Mouse (Mus musculus): Measurements from ENCODE around the gene Retreg3.

Retreg3 gene

GRCm38 (mm10) chr11:101151063-101151462, 31.4 kb upstream of the Retreg3 start:
- in situ Hi-C loops (cut with MboI; ENCODE audit: low pct_unique_long_range_greater_than_20kb in 1 of 2, low sequenced_read_pairs in 2 of 2, unreplicated experiment in 1 of 2): no loop called here

DNA sequence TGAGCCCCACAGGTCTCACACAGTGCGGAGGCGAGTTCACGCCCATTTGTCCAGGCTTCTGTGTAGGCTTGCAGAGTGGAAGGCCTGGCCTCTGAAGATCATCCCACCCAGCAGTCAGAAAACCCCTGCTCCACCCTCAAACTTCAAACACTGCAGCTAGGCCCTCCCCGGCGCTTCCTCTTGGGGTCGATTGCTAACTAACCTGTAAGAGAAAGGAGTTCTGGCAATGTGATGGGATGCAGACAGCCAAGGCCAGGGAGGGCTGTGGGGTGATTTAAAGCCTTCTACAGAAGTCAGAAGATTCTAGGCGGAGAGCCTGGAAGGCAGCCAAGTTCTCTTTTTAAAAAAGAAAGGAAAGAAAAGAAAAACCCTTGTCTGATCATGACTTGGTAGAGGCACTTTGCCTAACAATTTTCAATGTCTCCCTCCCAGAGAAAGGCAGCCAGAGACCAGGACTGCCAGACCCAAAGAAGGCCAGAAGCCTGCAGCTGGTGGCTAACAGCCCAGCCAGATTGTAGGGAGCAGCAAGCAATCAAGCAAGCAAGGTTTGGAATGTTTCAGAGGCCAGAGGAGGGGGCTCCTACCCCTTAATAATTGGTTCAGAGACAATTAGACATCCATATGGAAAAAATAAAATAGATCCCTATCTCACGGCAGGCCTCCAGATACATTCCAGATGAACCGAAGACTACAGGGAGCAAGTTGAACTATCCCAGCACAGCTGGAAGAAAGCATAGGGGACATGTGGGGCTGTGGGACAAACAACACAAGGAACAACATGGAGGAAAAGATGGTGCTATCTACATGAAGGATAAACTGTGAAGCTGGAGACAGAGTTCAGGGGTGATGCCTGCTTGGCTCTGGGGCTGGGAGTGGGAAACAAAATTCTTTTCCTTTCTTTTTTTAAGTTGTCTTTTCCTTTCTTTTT, 29.7 kb upstream of the Retreg3 start:
- in situ Hi-C loops (cut with MboI; ENCODE audit: low pct_unique_long_range_greater_than_20kb in 1 of 2, low sequenced_read_pairs in 2 of 2, unreplicated experiment in 1 of 2): no loop called here

DNA sequence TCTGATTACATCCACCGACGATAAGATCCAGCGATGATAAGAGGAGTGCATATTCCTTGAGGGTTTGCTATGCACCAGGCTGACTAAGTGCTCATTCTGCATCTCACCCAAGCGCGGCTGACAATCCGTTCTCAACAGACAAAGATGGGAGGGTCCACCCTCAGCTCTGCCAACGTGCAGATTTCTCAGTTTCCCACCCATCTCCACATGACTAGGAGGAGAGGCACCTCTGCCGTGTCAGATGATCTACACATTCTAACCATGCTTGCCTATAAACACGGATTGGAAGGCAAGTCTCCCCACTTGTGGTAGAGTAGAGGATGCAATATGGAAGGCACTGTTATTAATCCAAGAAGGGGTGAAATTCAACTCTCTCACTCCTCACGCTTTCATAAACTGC, 29.1 kb upstream of the Retreg3 start:
- in situ Hi-C loops (cut with MboI; ENCODE audit: low pct_unique_long_range_greater_than_20kb in 1 of 2, low sequenced_read_pairs in 2 of 2, unreplicated experiment in 1 of 2): no loop called here

DNA sequence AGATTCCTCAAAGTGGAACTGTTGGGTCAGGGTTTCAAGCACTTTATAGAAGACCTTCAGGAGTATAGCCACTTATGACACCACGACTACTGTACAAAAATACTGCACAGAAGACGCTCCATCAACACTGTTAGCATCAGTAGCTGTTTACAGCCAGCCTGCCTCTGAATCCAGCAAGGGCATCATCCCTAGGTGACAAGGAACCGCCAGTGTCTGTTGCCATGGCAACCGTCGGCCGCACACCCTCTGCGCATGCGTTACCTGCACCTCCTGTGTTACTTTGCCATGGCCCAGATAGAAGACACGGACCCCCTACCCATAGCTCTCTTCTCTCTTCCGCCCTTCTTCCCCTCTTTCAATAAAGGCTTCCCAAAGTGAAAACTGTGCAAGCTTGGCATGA, 26.7 kb upstream of the Retreg3 start:
- in situ Hi-C loops (cut with MboI; ENCODE audit: low pct_unique_long_range_greater_than_20kb in 1 of 2, low sequenced_read_pairs in 2 of 2, unreplicated experiment in 1 of 2): no loop called here

GRCm38 (mm10) chr11:101143338-101144225, 23.9 kb upstream of the Retreg3 start:
- in situ Hi-C loops (cut with MboI; ENCODE audit: low pct_unique_long_range_greater_than_20kb in 1 of 2, low sequenced_read_pairs in 2 of 2, unreplicated experiment in 1 of 2): no loop called here

DNA sequence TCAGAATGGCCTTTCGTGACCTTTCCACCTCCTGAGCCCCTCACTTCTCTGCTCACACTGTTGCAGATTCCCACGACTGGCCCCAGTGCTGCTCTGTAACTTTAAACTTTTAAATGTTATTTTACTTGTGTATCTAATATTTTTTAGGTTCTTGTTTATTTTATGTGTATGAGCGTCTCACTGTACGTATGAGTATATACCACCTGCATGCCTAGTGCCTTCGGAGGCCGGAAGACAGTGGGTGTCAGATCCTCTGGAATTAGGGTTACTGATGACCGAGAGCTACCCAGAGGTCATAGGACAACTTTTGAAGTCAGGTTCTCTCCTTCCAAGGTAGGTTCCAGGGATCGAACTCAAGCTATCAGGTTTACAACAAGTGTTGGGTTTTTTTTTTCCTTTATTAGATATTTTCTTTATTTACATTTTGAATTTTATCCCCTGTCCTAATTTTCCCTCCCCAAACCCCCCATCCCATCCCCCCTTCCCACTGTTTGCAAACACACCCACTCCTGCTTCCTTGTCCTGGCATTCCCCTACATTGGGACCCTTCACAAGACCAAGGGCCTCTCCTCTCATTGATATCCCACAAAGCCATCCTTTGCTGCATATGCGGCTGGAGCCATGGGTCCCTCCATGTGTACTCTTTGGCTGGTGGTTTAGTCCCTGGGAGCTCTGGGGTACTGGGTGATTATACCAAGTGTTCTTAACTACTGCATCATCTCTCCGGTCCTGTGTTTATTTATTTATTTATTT, 22.7 kb upstream of the Retreg3 start:
- in situ Hi-C loops (cut with MboI; ENCODE audit: low pct_unique_long_range_greater_than_20kb in 1 of 2, low sequenced_read_pairs in 2 of 2, unreplicated experiment in 1 of 2): no loop called here

GRCm38 (mm10) chr11:101141088-101141487, 21.4 kb upstream of the Retreg3 start:
- in situ Hi-C loops (cut with MboI; ENCODE audit: low pct_unique_long_range_greater_than_20kb in 1 of 2, low sequenced_read_pairs in 2 of 2, unreplicated experiment in 1 of 2): no loop called here

GRCm38 (mm10) chr11:101140164-101140819, 20.6 kb upstream of the Retreg3 start:
- in situ Hi-C loops (cut with MboI; ENCODE audit: low pct_unique_long_range_greater_than_20kb in 1 of 2, low sequenced_read_pairs in 2 of 2, unreplicated experiment in 1 of 2): no loop called here

DNA sequence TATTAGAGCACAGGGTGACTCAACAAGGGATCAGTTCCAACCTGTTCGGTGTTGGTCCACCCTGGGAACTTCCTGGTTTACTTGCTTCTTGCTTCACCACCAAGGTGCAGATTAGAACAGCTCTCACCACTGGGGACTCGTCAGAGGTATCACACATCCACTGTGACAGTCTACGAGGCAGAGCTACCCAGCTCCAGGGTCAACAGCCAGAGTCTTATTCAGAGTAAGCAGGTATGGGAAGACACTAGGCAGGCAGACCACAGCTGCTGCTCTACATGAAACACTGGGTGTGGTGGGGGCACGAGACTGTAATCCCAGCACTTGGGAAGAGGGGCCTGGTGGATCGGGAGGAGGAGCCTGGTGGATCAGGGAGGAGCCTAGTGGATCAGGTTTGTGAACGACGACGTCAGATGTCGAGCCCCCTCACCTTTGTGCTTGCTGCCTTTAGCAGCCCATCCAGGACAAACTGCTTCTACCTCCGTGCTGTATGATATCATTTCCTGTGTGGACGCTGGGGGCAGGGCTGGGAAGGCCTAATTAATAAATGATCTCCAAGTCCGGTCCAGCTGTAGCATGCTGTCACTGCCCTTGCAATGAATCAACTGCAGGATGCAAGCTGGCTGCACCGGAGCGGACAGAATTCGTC, 19.0 kb upstream of the Retreg3 start:
- in situ Hi-C loops (cut with MboI; ENCODE audit: low pct_unique_long_range_greater_than_20kb in 1 of 2, low sequenced_read_pairs in 2 of 2, unreplicated experiment in 1 of 2): loop anchor here (5.0 to 10.0 kb wide), 2 partner anchors 39 to 46 kb away; partner anchors contain the start of gene Ccr10 (in 1 of the 2)

GRCm38 (mm10) chr11:101137000-101137399, 17.3 kb upstream of the Retreg3 start:
- in situ Hi-C loops (cut with MboI; ENCODE audit: low pct_unique_long_range_greater_than_20kb in 1 of 2, low sequenced_read_pairs in 2 of 2, unreplicated experiment in 1 of 2): loop anchor here (5.0 to 10.0 kb wide), 2 partner anchors 40 to 48 kb away; partner anchors contain the start of gene Ccr10 (in 1 of the 2)

DNA sequence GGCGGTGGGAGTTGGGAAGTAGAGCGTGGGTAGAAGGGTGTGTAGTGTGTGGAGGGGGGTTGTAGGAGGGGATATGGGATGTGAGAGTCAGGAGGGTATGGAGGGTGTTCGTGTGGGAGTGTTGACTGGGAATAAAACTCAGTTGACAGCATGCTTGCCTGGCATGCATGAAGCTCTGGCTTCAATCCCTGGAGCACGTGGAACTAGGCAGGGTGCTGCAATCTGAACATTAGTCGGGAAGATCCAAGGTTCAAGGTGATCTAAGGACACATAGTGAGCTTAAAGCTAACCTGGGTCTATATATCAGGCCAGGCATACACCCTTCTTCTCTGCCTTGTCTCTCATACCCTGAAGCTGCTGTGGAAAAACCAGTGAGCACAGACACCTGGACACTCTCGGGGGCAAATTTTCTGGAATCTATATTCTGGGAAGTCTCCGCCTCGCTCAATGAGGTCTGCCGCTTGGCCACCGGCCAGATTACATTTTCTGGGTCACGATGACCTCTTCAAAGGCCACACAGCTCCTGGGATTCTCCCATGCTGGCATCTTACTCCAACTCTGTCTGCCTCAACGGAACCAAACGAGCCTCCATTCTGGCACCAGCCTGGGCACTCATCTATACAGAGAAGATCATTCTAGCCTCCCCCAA, 14.6 kb upstream of the Retreg3 start:
- in situ Hi-C loops (cut with MboI; ENCODE audit: low pct_unique_long_range_greater_than_20kb in 1 of 2, low sequenced_read_pairs in 2 of 2, unreplicated experiment in 1 of 2): loop anchor here in 1 of 2 experiments (10.0 kb wide), 1 partner anchor 50 kb away; no protein-coding TSS in a partner anchor

GRCm38 (mm10) chr11:101133037-101133436, 13.3 kb upstream of the Retreg3 start:
- in situ Hi-C loops (cut with MboI; ENCODE audit: low pct_unique_long_range_greater_than_20kb in 1 of 2, low sequenced_read_pairs in 2 of 2, unreplicated experiment in 1 of 2): loop anchor here in 1 of 2 experiments (10.0 kb wide), 1 partner anchor 52 kb away; no protein-coding TSS in a partner anchor

- in situ Hi-C loops (cut with MboI; ENCODE audit: low pct_unique_long_range_greater_than_20kb in 1 of 2, low sequenced_read_pairs in 2 of 2, unreplicated experiment in 1 of 2): loop anchor here in 1 of 2 experiments (10.0 kb wide), 1 partner anchor 53 kb away; no protein-coding TSS in a partner anchor
These were observed 12.0 kb upstream of the Retreg3 start for GRCm38 (mm10) chr11:101131701-101132100.

GRCm38 (mm10) chr11:101131187-101131586, 11.5 kb upstream of the Retreg3 start:
- in situ Hi-C loops (cut with MboI; ENCODE audit: low pct_unique_long_range_greater_than_20kb in 1 of 2, low sequenced_read_pairs in 2 of 2, unreplicated experiment in 1 of 2): loop anchor here in 1 of 2 experiments (10.0 kb wide), 1 partner anchor 54 kb away; no protein-coding TSS in a partner anchor

- in situ Hi-C loops (cut with MboI; ENCODE audit: low pct_unique_long_range_greater_than_20kb in 1 of 2, low sequenced_read_pairs in 2 of 2, unreplicated experiment in 1 of 2): loop anchor here in 1 of 2 experiments (10.0 kb wide), 1 partner anchor 55 kb away; no protein-coding TSS in a partner anchor
These were observed 10.5 kb upstream of the Retreg3 start for GRCm38 (mm10) chr11:101130056-101130756.

DNA sequence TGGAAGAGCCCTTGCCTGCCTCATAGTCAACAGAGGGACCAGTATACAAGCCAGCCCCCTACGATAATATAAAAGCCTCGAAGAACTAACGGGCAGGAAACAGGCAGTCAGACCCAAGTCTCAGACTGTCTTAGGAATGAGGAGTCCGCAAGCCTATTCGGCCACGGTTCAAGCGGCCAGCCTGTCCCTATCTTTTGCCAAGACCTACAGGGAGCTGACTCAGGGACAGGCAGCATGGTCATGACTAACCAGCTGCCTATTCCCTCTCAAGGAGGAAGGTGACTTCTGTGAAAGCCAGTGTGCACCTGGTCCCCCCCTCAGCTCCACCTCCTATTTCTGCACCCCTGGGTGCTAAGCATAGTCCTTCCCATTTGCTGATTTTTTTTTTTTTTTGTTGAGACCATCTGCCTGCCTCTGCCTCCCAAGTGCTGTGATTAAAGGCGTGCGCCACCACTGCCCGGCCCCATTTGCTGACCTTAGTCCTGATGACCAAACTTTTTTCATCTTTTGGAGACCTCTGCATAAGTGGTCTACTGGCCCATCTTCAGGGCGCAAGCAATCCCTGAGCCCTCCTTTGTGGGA, 9.4 kb upstream of the Retreg3 start:
- in situ Hi-C loops (cut with MboI; ENCODE audit: low pct_unique_long_range_greater_than_20kb in 1 of 2, low sequenced_read_pairs in 2 of 2, unreplicated experiment in 1 of 2): no loop called here
